Mouse (Mus musculus) right cerebral cortex, postnatal 10 days (tissue): Measurements from ENCODE around the gene Fzd2.
A peak's percentile ranks its signal among the peaks of the same experiment; 100 is the strongest.
"Not testable (repeated sequence)": the region's sequence is repeated elsewhere in the genome, so short reads cannot be mapped to it uniquely, and the experiment has no call there.

Source experiments
- DNase-seq, 2 experiments: peaks; one replicate each; pipeline ENCODE4 v3.0.0; 2021; ENCODE audit warnings: low spot score in 2 of 2

Fzd2 gene

DNA sequence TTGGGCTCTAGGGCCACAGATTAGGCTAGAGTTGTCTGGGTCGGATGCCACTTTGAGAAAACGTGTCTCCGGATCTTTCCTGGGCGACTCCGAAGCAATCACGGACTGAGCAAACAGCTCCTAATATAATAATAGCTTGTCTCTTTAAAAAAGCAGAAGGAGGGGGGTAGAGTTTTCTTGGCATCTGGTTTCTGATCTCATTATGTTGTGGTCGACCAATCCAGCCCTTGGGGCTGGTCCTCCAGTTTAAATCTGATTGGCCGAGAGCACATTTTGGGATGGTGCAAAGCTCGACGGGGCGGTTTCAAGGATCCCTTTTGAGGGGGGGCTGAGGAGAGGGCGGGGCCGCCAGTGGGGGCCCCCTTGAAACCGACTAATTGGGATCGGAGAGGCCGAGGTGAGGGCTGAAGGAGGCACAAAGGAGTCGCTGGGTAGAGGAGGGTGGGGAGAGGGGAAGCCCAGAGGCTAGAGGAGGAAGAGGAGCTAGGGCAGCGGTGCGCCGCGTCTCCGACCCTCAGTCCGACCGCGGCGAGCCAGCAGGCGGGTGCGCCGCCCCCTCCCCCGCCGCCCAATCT, at the start of gene Fzd2:
Gene Fzd2 (plus strand): TSS at position 387 of the 575 bp plus-strand sequence.
- peak; percentile 88 to 93 for DNase-seq

DNA sequence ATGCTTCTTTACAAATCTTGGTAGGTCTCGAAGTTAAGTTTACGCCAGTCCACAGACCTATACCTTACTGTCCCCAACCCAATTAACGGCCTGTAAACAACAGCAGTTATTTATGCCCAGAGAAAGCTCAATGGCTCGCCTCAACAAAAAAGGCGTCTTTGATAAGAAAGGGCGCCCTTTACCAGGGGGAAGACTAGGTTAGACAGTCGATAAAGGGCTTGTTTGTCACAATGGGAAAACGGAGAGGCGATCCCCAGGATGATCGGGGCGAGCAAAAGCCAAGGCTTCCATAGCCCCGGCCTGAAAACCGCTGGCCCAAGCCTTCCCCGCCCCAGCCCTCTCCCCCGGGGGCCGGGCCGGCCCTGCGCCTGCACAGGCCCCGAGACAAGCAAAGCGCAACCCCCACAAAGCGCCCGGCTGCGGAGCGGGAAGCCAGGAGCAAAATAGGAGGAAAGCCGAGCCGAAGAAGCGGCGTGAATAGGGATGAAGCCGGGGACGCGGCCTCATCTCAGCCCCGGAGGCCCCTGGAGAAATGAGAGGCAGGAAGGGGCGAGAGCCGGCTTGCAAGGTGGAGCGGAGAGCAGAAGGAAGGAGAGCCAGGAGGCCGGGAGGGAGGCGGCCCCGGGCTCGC, 48.7 kb upstream of the Fzd2 start:
- no peak for DNase-seq

DNA sequence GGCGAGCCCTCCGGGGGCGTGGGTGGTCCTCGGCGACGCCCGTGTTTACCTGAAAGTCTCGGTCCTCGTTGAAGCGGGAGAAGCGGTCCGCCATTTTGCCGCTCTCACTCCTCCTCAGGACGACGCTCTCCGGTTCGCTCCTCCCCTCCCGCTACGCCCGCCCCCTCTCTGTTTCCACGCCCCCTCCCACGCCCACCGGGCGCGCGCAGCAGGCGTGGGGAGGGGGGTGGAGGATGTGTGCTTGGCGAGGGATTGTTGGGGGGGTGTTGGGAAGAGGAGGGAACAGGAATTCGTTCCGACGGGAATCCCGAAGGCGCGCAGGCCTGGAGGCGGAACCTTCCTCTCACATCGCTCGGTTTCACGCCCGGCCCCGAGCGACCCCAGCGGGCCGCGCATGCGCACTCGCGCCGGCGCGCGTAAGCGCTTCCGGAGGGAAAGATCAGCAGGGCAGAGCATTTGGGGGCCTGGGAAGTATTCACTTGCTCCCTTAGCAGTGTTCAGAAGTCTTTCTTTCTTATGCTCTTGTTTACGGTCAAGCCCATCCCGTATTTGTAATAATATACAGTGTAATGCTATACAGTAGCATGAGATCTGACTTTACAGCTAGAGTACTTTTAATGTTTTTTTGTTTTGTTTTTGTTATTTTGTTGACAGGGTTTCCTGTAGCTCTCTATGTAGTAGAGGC, 48.0 kb upstream of the Fzd2 start, which contains the start of gene Gpatch8:
Gene Gpatch8 (minus strand): TSS at position 362 of the 685 bp plus-strand sequence.
- DNase-seq, result peak; percentile 98

DNA sequence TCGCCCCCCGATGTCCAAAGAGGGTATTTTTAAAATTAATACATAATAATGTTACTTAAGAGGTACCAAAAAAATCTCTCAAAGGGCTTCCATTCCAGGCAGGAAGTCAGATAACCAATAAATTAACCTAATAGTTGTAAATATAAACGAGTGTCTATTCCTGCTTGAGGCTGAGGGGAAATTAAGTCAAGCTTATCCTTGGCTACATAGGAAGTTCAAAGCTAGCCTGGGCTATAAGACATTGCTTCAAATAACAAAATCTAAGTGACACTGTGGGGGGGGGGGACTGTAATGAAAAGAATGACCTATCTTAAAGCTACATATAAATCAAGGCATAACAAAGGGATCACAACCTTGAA, 47.5 kb upstream of the Fzd2 start:
- DNase-seq, result no peak

DNA sequence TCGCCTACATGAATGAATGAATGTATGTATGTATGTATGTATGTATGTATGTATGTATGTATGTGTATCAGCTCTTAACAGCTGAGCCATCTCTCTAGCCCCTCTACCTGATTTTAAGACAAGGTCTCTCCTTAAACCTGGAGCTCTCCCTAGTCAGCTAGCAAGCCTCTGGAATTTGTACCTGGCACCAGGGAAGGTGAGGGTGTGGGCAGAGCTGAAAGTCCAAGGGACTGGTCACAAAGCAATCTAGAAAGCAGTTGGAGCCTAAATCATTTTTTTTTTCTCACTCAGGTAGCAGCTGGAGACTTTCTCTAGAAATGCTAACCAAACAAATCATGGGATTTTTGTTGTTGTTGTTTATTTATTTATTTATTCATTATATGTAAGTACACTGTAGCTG, 46.8 kb upstream of the Fzd2 start:
- no peak for DNase-seq

DNA sequence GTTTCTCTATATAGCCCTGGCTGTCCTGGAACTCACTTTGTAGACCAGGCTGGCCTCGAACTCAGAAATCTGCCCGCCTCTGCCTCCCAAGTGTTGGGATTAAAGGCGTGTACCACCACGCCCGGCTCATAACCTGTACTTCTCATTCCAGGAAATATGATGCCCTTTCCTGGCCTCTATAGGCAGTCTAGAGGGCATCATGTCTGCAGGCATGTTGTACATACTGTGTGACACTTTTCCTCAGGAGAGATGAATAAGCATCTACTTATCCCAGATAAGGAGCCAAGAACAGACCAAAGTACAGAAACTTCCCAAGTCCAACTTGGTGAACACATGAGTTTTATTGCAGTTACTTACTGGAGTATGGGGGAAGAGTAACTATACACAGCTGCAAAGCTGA, 45.5 kb upstream of the Fzd2 start:
- DNase-seq, result no peak

DNA sequence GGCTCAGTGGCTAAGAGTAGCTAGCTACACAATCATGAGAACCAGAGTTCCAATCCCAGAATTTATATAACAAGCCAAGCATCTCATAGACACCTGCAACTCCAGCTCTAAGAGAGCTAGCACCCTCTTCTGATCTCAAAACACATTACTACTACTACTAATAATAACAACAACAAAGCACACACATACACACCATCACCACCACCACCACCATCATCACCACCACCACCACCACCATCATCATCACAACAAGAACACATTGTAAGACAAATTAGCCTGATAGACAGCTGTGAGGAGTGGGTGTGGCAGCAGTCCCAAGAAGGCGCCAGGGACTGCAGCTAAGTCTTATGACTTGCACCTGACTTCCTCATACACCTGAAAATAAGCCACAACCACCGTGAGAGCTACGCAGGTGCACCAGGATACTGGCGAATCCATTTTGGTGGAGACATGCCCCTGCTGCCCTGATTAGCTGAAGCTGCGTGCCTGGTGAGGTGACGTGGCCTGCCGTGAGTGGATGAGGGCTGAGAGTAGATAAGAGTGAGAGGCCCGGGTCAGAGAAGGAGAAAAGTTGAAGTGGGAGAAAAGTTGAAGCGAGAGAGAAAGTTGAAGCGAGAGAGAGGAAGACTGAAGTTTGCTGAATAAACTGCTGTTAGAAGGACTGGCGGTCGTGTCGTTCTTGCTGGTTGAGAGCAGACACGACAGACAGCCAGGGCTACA, 39.1 kb upstream of the Fzd2 start:
- DNase-seq, result not testable (repeated sequence)

DNA sequence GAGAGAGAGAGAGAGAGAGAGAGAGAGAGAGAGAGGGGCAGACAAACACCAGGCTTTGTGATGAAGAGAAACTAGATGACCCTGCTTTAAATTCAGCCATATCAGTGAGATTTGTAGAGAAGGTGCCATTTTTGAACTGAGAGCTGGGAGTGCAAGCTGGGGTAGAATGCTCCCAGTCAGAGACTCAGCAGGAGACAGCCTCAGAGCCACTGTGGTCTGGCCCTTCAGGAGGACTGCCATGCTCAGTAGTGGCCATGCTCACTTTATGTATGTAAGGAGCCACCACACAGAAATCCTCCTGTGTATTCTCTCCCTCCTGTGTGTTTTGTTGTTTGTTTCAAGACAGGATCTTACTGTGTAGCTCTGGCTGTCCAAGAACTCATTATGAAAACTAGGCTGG, 38.5 kb upstream of the Fzd2 start:
- DNase-seq, result no peak

DNA sequence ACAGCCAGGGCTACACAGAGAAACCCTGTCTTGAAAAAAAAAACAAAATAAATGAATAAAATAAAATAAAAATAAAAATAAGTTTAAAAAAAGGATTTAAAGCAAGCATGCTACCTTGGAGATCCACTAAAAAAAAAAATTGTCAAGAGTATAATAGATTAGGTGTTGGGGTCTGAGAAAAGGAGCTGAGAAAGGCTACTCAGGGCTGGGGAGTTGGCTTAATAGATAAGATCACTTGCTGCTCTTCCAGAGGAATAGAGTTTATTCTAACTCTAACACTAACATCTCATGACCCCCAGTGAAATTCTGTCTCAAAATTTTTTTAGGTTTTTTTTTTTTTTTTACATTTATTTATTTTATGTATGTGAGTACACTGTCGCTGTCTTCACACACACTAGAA, 37.9 kb upstream of the Fzd2 start:
- DNase-seq, result no peak

DNA sequence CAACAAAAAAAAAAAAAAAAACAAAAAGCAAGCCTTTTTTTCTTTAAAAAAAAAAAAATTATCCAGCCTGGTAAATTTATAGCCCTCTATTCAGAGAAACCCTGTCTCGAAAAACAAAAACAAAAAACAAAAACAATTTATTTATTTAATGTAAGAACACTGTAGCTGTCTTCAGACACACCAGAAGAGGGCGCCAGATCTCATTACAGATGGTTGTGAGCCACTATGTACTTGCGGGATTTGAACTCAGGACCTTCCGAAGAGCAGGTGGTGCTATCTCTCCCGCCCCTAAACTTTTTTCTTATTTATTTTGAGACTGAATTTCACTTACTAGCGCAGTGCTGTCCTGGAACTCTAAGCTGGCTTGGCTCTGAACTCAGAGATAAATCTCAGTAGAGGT, 37.0 kb upstream of the Fzd2 start:
- no peak for DNase-seq

DNA sequence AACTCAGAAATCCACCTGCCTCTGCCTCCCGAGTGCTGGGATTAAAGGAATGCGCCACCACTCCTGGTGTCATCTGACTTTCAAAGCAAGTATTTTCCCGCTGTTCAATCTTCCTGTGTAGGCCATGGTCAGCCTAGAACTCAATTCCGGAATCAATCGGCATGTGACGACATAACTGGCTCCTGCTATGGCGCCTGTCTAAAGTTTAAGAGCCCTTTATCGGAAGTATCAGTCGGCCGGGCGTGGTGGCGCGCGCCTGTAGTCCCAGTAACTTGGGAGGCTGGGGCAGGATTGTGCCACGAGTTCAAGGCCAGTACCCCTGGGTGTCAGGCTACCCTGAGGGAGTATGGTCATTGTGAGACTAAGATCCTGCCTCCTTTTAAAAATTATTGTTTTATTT, 36.5 kb upstream of the Fzd2 start:
- no peak for DNase-seq

DNA sequence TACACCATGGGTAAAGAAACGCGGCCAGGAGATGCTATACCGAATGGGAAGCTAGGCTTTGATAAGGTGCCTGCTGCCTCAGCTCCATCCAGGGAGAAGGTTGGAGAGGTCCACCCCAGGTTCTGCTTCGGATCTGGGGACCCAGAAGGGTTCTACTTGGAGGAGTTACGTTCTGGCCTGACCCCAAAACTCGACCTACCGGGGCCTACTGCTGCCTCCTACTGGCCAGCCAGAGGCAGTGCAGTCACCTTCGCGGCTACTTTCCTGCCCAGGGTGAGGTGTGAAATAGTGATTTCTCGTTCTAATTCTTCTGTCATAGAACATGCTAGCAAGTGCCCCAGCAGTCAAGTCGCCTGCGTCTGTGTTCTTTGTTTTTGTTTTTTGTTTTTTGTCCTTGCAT, 36.0 kb upstream of the Fzd2 start:
- no peak for DNase-seq

DNA sequence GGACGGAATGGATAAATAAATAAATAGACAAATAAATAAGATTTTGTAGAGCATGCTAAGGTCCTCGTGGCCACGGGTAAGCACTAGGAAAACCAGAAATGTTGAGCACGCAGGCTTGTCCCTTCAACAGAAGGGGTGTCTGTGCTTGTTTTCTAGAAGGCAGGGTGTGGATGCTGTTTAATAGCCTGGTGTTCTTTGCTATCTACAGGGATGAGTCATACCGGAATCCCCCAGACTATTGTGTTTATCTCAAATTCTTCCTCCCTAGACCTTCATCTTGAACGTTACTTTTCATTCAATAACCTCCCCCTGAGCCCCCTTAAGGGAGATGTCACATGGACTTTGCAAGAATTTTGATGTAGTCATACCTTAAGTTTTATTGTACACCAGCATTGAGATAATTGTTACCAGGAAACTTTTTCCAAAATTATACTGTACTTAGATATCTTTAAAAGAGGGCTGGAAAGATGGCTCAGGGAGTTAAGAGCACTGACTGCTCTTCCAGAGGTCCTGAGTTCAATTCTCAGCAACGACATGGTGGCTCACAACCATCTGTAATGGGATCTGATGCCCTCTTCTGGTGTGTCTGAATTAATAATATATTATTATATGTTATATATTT, 35.3 kb upstream of the Fzd2 start:
- DNase-seq, result no peak

DNA sequence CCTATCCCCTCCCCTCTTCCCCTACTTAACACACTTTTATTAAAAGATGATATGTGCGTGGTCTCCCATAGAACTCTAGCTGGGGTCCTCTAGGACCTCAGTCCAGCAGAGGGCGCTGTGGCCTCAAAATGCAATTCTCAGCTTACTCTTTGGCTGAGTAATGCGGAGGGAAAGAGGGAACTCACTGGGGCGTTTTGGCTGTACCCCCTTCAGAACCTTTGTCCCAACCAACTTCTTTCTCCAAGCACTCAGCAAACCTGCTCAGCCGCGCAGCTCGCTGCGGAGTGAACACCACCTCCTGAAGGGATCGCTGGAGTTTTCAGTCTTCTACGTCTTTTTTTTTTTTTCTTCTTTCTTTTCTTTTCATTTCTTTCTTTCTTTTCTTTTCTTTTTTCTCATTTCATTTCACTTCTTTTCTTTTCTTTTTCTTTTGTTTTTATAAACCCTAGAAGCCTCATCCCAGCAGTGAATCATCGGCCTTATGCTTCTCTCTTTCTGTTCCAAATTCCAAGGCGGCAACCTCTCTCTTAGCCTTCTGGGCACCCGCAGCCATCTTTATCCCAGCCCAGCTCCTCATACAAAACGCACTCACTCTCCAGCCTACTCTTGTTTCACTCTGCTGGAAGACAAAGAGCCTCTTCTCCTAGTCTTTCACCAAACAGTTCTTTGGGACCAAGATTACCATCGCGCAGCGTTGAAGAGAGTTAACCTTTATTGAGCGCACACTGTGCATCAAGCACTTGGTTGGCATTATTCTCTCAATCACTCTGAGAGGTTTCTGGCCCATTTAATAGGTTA, 31.1 kb upstream of the Fzd2 start:
- peak; percentile 76 to 91 for DNase-seq

DNA sequence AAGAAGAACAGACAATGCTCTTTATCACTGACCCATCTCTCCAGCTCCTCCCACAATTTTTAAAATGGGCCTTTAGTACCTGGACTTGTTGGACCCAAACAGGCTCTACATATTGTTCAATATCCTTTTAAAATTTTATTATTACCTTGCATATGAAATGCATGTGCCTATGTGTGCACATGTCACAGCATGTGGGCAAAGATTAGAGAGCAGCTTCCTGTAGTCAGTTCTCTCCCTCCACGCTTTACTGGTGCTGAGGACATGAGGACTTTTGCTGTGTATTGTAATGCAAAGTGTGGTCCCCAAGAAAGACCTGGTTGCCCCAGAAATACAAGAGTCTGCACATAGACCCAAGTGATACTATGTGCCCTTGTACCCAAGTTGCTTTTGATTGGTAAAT, 29.2 kb upstream of the Fzd2 start:
- DNase-seq, result no peak

DNA sequence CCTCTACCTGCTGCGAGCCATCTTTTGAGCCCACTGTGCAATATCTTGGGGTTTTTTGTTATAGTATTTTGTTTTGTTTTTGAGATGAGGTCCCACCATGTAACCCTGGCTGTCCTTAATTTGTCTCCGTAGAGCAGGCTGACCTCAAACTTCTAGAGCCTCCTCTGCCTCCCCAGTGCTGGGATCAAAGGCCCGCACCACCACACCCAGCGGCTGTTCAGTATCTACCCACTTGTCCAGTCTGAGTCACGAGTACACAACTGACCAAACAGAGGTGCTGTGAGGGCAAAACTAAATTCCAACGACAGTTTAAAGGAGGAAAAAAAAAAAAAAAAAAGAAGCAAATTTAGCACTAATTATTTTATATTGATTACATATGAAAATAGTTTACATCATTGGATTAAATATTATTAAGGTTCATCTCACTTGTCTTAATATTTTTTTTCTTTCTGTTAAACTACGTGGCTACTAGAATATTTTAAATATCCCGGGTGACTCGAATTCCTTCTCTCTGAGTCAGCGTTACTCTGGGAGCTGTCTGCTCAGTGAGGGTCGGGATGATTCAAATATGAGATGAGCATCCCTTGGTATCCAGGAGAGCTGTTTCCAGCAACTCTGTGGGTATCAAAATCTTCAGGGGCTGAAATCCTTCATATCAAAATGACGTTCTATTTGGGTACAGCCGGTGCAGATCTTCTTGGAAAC, 28.0 kb upstream of the Fzd2 start:
- no peak for DNase-seq

DNA sequence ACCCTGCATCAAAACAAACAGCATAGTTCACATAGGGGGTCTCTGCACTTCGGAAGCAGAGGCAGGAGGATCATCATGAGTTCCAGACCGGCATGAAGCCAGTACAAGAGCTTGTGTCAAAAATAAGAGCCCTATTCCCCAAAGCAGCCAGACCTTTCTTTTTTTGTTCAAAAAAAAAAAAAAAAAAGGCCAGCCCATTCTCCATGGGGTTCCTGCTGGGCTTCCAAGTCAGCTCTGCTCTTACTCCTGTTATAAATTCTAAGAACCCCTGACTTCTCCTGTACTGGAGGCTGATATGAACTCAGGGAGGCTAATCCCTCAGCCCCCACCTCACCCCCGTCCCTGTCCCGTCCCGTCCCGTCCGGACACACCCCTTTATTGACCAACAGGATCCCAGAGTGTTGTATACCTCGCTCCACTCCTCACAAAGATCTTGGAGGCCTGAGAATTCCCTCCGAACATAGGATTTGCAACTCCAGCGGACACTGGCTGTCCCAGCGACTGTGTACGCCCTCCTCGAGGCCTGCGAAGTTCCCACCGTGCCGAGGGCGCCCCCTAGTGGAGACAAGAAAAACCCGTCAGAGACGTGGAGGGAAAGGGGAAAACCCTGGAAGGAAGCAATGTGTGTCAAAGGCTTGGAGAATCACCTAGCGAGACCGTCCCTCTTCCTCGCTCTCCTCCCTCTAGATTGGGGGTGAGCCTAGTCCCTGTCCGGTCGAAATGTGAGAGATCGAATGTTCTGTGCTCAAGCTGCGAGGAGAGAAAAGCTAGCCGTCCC, 25.7 kb upstream of the Fzd2 start:
- peak; percentile 55 to 81 for DNase-seq

DNA sequence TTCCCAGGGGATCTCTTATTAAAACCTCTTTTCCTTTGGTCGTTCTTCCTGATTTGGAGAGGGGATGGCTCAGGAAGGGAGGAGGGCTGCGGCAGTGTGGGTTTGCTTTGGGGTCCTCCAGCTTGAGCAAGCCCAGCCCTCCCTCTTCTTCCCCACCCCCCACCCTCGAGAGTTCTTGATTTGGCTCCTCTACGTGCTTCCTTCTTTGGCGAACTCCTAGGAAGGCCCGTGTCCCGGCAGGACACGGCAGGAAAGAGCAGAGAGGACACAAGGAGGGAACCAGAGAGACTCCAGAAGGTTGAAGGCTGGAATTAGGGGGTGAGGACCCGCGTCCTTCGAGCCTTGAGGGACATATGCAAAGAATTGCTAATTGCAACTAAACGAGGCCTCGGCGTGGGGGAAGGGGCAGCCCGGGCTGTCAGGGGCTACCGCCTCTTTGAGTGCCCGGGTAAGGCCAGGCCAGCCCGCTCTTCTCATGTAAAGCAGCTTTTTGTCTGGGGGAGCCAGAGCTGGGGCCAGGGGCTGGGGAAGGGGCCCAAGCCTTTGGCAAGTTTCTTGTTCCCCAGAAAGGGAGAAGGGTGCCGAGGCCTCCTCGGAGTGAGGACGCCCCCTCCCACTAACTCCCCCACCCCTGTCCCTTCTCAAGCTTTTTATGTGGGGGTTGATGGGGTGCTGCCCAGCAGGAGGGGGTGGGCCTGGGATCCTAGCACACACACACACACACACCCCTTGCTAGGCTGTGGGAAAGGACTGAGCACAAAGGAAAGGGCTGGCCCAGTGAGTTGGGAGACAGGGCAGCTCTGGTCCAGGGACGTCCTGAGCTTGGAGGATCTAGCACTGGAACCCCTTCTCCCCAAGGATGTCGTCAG, 24.8 kb upstream of the Fzd2 start, which contains the start of gene Gm11627:
Gene Gm11627 (minus strand): TSS at position 297 of the 869 bp plus-strand sequence.
- DNase-seq, result peak; percentile 75

DNA sequence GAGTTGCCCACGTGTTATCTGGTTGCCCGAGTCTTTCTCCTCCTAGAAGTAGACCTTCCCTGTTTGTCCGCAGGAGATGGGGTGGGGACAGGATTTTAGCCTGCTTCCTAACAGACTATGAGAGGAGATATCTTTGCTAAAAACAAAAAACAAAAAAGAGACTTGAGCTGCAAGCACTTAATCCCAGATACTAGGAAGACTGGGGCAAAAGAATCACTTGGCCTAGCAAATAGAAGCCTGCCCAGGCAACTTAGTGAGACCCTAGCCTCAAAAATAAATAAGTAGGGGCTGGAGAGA, 24.2 kb upstream of the Fzd2 start:
- no peak for DNase-seq
